Mouse (Mus musculus): ENCODE measurements around the gene Klhl12. TPM values are rescaled to one million over a fixed set of nuclear protein-coding genes. Genes with fewer than 3 reads are reported as not detected.

The Klhl12 gene
- polyA plus RNA-seq, 1 experiment: 30.3 TPM

DNA sequence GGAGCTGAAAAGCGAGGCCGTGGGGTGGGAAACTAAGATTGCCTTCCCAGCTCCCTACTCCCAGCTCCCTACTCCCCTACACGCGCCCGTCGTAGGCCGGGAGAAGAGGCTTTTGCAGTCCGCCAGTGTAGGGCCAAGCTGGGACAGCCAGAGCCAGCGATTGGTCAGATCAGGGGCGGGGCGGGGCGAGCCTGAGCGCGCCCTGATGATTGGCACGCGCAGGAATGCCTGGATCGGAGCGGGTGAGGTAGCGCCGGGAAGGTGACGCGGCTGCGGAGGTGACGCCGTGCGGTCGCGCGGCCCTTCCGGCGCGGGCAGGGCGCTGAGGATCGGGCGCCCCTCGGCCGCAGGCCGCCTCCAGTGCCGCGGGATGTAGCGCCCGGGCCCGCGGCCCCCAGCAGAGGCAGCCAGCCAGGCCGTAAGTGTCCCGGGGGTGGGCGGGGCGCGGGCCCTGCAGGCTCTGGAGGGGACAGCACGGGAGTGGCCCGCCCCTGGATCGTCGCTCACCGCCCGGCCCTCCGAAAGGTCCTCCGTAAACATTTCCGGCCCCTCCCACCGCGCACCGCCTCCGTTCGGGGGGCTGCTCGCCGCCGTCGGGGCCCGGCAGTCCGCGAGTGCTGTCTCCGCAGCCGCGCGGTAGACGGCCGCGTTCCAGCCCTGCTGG, 40.0 kb upstream of the Klhl12 start, which contains the start of gene Adipor1:
Gene Adipor1, plus strand, starts transcription at position 211 of the 664 bp plus-strand sequence.
- H3K4me1 ChIP-seq (ENCODE audit: control insufficient read depth, insufficient read depth, low read length): peaks cover 2% of the 10 kb centered on the region
- TF ChIP-seq CTCF (IDR thresholded peaks at IDR 0.05; ENCODE audit: control insufficient read depth, insufficient read depth, insufficient replicate concordance, low read depth, low read length) (no peak), POLR2A (IDR thresholded peaks at IDR 0.05; ENCODE audit: control insufficient read depth, low read depth, low read length) (peak; percentile 73)
- H3K4me3 ChIP-seq (ENCODE audit: control insufficient read depth, low read depth, low read length): peak within 1 kb of the TSS; percentile 83
- H3K27me3 ChIP-seq (ENCODE audit: control insufficient read depth, insufficient read depth, low read length): no peaks in the 10 kb centered on the region
- peak within 1 kb of the TSS; percentile 85 for H3K27ac ChIP-seq (ENCODE audit: control insufficient read depth, insufficient read depth, low read depth, low read length)
- H3K36me3 ChIP-seq (ENCODE audit: control insufficient read depth, insufficient read depth, low read length): no peaks in the 10 kb centered on the region

DNA sequence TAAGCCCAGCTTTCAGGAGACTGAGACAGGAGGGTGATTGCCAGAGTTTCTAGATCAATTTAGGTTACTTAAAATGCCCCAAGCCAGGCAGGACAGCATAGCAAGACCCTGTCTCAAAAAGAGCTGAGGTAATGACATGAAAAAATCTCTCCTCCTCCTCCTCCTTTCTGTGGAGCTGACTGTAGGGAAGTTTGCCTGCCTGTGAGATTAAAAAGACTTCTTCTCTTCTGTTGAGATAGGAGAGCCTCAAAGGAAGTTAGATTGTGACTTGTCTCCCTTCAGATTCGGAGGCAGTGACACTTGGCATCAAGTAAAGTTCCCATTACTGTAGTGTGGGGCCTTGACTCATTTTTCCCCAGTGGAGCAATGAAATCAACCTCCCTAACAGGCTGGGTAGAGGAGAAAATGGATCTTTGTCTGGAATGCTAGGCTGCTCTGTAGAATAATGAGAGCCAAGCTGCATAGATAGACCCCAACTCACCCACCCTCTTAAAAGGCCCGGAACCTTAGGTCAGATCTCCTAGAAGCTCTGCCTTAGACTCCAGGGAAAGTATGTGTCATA, 36.8 kb upstream of the Klhl12 start:
- H3K36me3 ChIP-seq (ENCODE audit: control insufficient read depth, insufficient read depth, low read length): no peaks in the 10 kb centered on the region; the same call in 1 of the 2 replicates
- H3K4me1 ChIP-seq (ENCODE audit: control insufficient read depth, insufficient read depth, low read length): peaks cover 3% of the 10 kb centered on the region; the same call in 1 of the 2 replicates
- no peaks in the 10 kb centered on the region for H3K27me3 ChIP-seq (ENCODE audit: control insufficient read depth, insufficient read depth, low read length)
- no peak overlapping the region for H3K27ac ChIP-seq (ENCODE audit: control insufficient read depth, insufficient read depth, low read depth, low read length)
- no peak overlapping the region for H3K4me3 ChIP-seq (ENCODE audit: control insufficient read depth, low read depth, low read length)
- TF ChIP-seq CTCF (IDR thresholded peaks at IDR 0.05; ENCODE audit: control insufficient read depth, insufficient read depth, insufficient replicate concordance, low read depth, low read length) (no peak), POLR2A (IDR thresholded peaks at IDR 0.05; ENCODE audit: control insufficient read depth, low read depth, low read length) (no peak)

DNA sequence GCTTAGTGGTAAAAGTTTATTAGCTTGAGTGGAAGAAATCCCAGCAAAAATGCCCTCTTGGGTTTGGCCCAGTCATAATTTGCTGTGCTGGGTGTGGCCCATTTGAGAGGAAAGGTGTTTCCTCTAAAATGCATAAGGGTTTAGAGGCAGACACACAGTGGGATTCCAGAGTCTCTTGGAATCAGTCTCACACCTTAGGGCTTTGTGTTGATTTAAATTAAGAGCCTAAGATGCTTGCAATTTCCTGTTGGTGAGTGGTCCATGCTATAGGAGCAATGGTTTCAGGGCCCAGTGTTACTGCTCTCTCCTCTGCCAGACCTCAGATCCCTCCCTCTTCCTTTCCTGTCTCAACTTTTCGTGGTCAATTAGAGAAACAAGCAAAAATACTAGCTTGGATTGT, 36.2 kb upstream of the Klhl12 start:
- no peak overlapping the region for H3K4me3 ChIP-seq (ENCODE audit: control insufficient read depth, low read depth, low read length)
- no peaks in the 10 kb centered on the region for H3K27me3 ChIP-seq (ENCODE audit: control insufficient read depth, insufficient read depth, low read length)
- no peak for TF ChIP-seq POLR2A (IDR thresholded peaks at IDR 0.05; ENCODE audit: control insufficient read depth, low read depth, low read length)
- TF ChIP-seq CTCF (IDR thresholded peaks at IDR 0.05; ENCODE audit: control insufficient read depth, insufficient read depth, insufficient replicate concordance, low read depth, low read length): no peak
- H3K36me3 ChIP-seq (ENCODE audit: control insufficient read depth, insufficient read depth, low read length): no peaks in the 10 kb centered on the region; the same call in 1 of the 2 replicates
- H3K27ac ChIP-seq (ENCODE audit: control insufficient read depth, insufficient read depth, low read depth, low read length): no peak overlapping the region
- peaks cover 3% of the 10 kb centered on the region; the same call in 1 of the 2 replicates for H3K4me1 ChIP-seq (ENCODE audit: control insufficient read depth, insufficient read depth, low read length)

DNA sequence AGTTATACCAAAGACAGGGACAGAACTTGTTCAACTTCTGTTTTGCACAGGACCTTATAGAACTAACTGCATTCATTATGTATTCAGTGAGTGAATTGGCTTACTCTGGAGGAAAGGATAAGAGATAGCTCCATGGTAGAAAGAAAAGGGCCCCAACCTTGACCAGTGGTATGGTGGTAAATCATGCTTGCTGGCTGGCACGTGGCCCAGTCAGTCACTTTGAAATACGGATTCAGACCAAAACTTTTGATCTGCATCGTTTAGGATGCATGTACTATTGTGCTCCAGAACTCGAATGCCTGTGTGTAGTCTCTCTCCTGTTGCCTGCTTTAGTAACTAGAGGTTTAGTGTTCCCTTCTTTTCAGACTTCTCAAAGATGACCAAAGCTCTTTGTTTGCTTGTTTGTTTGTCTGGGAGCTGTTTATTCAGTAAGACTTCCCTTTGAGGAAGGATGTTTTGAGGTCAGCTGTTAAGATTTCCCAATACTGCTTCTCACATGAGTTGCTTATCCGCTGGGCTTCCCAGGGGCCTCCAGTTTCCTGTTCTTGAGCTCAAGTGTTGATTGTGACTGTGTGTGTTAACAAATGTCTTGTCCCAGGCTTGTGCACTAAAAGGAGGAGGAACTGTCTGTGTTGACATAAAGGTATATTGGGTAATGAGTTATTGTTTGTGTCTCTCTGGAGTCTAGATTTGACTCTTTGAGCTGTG, 35.4 kb upstream of the Klhl12 start:
- no peak overlapping the region for H3K4me3 ChIP-seq (ENCODE audit: control insufficient read depth, low read depth, low read length)
- TF ChIP-seq CTCF (IDR thresholded peaks at IDR 0.05; ENCODE audit: control insufficient read depth, insufficient read depth, insufficient replicate concordance, low read depth, low read length) (no peak), POLR2A (IDR thresholded peaks at IDR 0.05; ENCODE audit: control insufficient read depth, low read depth, low read length) (no peak)
- no peaks in the 10 kb centered on the region for H3K27me3 ChIP-seq (ENCODE audit: control insufficient read depth, insufficient read depth, low read length)
- peaks cover 1% of the 10 kb centered on the region for H3K36me3 ChIP-seq (ENCODE audit: control insufficient read depth, insufficient read depth, low read length)
- H3K4me1 ChIP-seq (ENCODE audit: control insufficient read depth, insufficient read depth, low read length): peaks cover 3% of the 10 kb centered on the region; the same call in 1 of the 2 replicates
- no peak overlapping the region for H3K27ac ChIP-seq (ENCODE audit: control insufficient read depth, insufficient read depth, low read depth, low read length)

DNA sequence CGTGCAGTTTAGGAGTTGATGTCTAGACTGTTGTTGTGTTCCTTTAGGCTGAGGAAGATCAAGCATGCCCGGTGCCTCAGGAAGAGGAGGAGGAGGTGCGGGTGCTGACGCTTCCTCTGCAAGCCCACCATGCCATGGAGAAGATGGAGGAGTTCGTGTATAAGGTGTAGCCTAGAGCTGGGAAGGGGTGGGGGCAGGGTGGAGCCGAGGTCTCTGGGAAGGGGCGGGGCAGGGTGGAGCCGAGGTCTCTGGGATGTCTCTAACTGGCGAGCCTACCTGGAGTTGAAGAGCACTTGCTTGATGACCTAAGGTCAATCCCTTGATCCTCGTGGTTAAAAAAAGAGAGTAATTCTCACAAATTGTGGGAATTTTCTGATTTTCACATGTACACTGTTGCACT, 31.4 kb upstream of the Klhl12 start:
- Histone ChIP-seq H3K27me3 (ENCODE audit: control insufficient read depth, insufficient read depth, low read length) (no peaks in the 10 kb centered on the region), H3K36me3 (ENCODE audit: control insufficient read depth, insufficient read depth, low read length) (peaks cover 9% of the 10 kb centered on the region), H3K4me1 (ENCODE audit: control insufficient read depth, insufficient read depth, low read length) (peaks cover 2% of the 10 kb centered on the region; the same call in 1 of the 2 replicates), H3K27ac (ENCODE audit: control insufficient read depth, insufficient read depth, low read depth, low read length) (no peak overlapping the region), H3K4me3 (ENCODE audit: control insufficient read depth, low read depth, low read length) (no peak overlapping the region)
- TF ChIP-seq CTCF (IDR thresholded peaks at IDR 0.05; ENCODE audit: control insufficient read depth, insufficient read depth, insufficient replicate concordance, low read depth, low read length) (no peak), POLR2A (IDR thresholded peaks at IDR 0.05; ENCODE audit: control insufficient read depth, low read depth, low read length) (no peak)

DNA sequence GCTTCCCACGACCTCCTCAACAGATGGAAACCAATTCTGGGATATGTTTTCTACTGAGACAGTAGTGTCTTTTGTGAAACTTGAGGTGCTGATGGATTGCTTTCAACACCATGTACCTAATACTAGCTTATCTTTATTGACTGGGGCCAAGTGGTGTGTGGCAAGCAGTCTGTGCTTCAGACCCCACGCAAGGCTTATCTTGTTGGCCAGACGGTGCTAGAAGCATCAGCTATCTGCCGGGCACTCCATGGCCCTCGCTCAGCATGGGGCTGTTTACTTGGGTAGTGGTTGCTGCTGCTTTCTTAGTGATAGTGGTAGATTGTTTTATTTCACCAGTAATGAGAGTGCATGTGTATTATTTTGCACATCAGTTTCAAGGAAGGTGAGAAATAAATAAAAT, 29.0 kb upstream of the Klhl12 start:
- no peaks in the 10 kb centered on the region for H3K27me3 ChIP-seq (ENCODE audit: control insufficient read depth, insufficient read depth, low read length)
- H3K27ac ChIP-seq (ENCODE audit: control insufficient read depth, insufficient read depth, low read depth, low read length): no peak overlapping the region
- H3K4me1 ChIP-seq (ENCODE audit: control insufficient read depth, insufficient read depth, low read length): peaks cover 2% of the 10 kb centered on the region; the same call in 1 of the 2 replicates
- TF ChIP-seq CTCF (IDR thresholded peaks at IDR 0.05; ENCODE audit: control insufficient read depth, insufficient read depth, insufficient replicate concordance, low read depth, low read length) (no peak), POLR2A (IDR thresholded peaks at IDR 0.05; ENCODE audit: control insufficient read depth, low read depth, low read length) (no peak)
- H3K4me3 ChIP-seq (ENCODE audit: control insufficient read depth, low read depth, low read length): no peak overlapping the region
- H3K36me3 ChIP-seq (ENCODE audit: control insufficient read depth, insufficient read depth, low read length): peaks cover 12% of the 10 kb centered on the region

DNA sequence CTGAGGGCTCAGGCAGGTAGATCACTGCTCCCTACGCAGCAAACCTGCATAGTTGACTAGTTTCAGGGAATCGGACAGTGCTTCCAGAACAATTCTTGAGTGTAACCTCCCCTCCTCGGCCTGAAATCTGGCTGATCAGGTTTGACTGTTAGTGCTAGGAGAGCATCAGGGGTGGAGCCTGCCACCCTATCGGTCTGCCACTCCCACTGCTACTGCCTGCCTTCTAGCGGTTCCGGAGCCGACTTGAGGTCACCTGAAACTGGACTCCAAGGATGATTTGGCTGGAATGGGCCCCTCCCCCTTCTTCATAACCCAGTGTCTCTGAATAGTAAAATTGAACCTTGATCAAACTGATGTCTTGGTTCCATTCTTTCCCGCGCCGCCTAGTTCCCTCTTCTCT, 22.3 kb upstream of the Klhl12 start:
- no peak overlapping the region for H3K4me3 ChIP-seq (ENCODE audit: control insufficient read depth, low read depth, low read length)
- TF ChIP-seq POLR2A (IDR thresholded peaks at IDR 0.05; ENCODE audit: control insufficient read depth, low read depth, low read length) (no peak), CTCF (IDR thresholded peaks at IDR 0.05; ENCODE audit: control insufficient read depth, insufficient read depth, insufficient replicate concordance, low read depth, low read length) (no peak)
- no peaks in the 10 kb centered on the region for H3K27me3 ChIP-seq (ENCODE audit: control insufficient read depth, insufficient read depth, low read length)
- H3K4me1 ChIP-seq (ENCODE audit: control insufficient read depth, insufficient read depth, low read length): peaks cover 2% of the 10 kb centered on the region; the same call in 1 of the 2 replicates
- H3K27ac ChIP-seq (ENCODE audit: control insufficient read depth, insufficient read depth, low read depth, low read length): peak overlapping the region; percentile 24
- H3K36me3 ChIP-seq (ENCODE audit: control insufficient read depth, insufficient read depth, low read length): peaks cover 3% of the 10 kb centered on the region

Data from testis, adult 2 months (tissue).